Mouse (Mus musculus) erythroblast, embryonic 14.5 days (primary cell): ENCODE results near the gene Ptprn2.

Source experiments
- GATA1 ChIP-seq: IDR thresholded peaks from 2 replicates; pipeline ENCODE4 v1.6.1; 2012; ENCODE audit warnings: low read length, inconsistent platforms, mixed read lengths
- TAL1 ChIP-seq: IDR thresholded peaks from 3 replicates; pipeline ENCODE4 v1.6.1; 2012; ENCODE audit warnings: low read length, inconsistent platforms, mixed read lengths

- no peak for TF ChIP-seq TAL1
- no peak for TF ChIP-seq GATA1
Observed at GRCm38 (mm10) chr12:117318229-117318628, 832.7 kb downstream of the Ptprn2 start.
